Mouse (Mus musculus): ENCODE data around the gene Eng.

Gene Eng

DNA sequence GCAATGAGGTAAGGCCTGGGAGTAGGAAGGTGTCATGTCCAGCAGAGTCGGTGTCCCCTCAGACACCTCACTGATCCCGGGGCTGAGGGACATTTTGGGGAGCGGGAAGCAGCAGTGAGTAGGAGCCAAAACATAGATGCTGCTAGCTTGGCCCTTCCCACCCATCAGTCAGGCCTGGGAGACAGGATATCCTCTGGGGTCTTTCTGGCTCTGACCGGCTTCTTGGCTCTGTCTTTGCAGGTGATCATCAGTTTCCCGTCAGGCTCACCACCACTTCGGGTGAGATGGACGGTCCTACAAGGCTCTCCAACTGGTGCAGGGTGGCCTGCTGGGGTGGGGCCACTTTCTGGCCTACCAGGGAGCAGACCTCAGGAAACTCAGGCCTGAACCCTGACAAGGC, 31.3 kb downstream of the Eng start:
- no peak for DNase-seq (ENCODE audit: inconsistent age in 2 of 2, low spot score in 1 of 2)

DNA sequence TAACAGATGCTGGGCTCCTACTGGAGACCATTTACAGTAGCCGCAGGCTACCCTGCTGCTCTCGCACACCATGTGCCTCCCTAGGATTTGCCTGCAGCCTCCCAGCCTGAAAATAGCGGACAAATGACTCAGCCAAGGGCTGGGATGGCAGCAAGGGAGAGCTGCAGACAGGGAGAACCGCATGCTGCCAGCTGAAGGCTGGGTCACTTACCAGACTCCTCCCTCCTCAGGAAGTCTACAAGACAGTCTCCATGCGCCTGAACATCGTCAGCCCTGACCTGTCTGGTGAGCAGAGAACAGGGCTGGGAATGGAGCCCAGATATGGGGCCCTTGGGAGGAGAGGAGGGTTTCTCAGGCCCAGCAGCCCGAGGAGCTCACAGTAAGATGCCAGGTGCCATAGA, 33.7 kb downstream of the Eng start:
- peak; percentile 83 to 88 for DNase-seq (ENCODE audit: inconsistent age in 2 of 2, low spot score in 1 of 2)

DNA sequence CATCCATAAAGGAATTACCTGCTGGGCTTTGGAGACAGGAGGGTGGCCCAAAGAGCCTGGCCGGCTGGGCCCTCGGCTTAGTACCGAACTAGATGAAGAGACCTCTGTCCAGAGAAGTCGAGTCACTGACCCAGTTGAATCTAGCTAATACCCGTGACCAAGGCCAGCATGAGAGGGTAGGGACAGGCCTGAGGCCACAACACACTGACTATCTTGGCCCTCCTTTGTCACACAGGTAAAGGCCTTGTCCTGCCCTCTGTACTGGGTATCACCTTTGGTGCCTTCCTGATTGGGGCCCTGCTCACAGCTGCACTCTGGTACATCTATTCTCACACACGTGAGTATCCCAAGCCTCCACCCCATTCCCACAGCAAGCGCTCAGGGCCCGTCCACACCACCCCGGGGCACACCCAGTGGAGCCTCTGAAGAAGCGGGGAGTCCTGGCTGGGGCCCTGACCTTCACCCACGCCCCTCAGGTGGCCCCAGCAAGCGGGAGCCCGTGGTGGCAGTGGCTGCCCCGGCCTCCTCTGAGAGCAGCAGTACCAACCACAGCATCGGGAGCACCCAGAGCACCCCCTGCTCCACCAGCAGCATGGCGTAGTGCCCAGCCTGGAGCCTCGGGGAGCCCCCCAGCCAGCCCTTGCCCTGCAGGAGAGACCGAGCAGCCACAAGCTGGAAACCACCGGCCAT, 34.7 kb downstream of the Eng start:
- DNase-seq (ENCODE audit: inconsistent age in 2 of 2, low spot score in 1 of 2) = no peak

DNA sequence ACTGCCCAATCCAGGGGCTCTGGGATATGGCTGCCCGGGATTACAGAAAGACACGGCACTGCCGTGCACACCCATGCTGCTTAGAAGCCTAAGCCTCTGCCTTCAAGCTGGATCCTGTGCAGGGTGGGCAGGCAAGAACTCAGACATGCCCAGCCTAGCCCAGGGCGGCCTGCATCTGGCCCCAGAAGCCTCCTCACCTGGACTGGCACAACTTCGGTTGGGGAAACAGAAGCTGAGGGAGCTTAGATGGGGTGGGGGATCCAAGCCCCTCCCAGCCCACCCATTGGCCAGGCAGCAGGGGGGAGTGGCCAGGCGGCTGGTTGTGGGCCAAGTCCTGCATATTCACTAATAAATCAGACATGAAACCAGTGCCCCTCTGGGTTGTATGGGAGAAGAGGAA, 35.4 kb downstream of the Eng start:
- no peak for DNase-seq (ENCODE audit: inconsistent age in 2 of 2, low spot score in 1 of 2)

DNA sequence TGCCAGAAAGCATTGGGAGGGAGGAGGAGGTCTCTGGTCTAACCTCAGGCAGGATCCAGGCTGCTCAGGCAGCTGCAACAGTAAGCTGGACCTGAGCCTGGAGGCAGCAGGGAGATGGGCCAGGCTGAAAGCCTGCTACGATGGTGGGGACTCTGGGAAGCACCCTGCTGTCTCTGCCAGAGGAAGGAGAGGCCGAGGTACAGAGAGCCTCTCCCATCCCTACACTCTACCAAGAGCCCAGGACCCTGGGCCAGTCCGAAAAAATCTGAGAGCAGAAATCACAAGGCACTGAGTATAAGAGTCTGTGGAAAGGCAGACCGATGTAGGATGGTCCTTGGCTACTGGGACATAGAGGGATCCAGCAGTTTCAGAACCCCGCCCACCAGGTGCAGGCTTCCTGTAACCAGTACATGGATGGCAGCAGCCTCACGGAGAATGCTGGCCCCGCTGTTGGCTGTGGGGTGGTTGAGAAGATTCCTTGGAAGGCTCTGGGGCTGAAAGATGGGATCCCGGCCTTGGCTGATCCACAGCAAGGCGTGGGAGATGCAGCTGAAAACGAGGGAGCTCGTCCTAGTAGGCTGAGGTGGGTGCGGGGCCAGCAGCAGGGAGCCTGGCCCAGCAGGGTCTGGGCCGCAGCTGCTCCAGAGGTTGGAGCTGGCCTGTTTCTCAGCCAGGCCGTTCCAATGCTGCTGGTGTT, 36.5 kb downstream of the Eng start:
- no peak for DNase-seq (ENCODE audit: inconsistent age in 2 of 2, low spot score in 1 of 2)

DNA sequence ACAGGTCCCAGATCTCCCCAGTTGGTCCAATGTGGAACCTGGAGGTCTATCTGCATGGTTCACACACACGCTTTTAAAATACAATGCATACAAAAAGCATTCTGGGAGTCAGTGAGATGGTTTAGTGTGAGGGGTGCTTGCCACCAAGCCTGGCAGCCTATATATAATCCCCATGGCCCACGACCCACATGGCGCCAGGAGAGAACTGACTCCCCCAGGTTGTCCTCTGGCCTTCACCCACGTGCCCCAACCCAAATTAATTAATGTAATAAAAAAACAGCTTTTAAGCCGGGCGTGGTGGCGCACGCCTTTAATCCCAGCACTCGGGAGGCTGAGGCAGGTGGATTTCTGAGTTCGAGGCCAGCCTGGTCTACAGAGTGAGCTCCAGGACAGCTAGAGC, 37.3 kb downstream of the Eng start:
- no peak for DNase-seq (ENCODE audit: inconsistent age in 2 of 2, low spot score in 1 of 2)

DNA sequence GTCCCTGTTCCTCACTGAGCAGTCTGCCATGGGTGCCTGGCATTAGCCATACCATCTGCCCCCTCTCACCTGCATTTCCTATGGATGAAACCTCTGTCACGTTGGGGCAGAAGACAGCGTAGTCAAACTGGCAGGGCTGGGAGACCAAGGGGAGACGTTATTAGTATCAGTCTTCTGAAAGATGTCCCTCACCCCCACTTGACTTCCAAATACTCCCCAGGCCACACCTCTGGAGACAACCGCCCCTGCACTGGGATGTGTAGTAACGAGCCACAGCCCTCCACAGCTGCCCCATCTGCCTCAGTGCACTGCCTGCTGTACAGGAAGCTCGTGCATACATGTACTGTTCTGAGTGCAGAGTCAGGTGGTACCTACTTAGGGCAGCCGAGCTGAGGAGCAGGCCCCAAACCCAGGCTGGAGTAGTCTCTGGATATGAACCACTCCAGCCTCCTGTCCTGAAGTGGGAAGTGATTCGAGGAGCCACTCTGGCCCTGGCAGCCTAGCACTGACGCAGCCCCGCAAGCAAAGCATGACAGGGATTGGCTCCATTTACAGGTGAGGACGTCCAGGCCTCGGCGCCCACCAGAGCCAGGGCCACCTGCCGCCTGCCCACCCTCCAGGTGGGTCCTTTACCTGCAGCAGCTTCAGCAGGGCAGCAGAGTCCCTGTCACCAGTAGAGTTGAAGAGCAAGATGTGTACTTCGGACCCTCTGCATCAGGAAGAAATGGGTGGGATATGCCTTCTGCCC, 38.5 kb downstream of the Eng start:
- no peak for DNase-seq (ENCODE audit: inconsistent age in 2 of 2, low spot score in 1 of 2)

DNA sequence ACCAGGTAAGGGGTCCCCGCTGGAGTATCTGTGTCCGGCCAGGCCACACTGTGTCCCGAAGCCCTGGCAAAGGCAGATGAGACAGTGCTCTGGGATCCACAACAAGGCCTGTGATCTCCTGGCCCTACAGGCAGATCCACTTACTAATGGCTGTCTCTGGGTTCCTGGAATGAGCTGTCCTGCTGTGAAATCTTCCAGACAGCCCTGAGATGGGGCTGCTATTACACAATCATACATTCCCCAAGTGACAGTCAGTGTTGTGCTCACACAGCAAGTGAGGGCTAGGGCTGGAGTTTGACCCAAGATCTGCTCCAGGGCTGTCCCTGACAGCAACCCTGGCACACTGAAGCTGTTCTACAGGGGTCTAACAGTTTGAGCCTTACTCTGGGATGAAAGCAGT, 39.4 kb downstream of the Eng start:
- DNase-seq (ENCODE audit: inconsistent age in 2 of 2, low spot score in 1 of 2) = peak; percentile 69 to 85

DNA sequence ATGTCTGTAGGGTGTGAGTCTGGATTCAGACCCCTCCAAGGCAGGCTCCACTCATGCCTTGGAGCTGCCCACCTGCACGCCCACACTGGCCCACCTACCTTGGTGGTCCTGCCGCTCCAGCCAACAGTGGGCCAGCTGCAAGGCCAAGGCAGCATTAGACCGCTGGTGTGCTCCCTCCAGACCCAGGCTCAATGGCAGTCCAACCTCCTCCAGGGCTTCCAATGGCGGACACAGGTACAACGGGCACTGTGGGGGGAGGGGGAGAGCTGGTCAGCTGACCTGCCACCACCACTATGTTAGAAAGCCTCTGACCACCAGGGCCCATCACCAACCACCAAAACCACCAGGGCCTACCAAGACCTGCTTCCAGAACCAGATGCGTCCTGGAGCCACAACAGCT, 40.2 kb downstream of the Eng start:
- no peak for DNase-seq (ENCODE audit: inconsistent age in 2 of 2, low spot score in 1 of 2)

DNA sequence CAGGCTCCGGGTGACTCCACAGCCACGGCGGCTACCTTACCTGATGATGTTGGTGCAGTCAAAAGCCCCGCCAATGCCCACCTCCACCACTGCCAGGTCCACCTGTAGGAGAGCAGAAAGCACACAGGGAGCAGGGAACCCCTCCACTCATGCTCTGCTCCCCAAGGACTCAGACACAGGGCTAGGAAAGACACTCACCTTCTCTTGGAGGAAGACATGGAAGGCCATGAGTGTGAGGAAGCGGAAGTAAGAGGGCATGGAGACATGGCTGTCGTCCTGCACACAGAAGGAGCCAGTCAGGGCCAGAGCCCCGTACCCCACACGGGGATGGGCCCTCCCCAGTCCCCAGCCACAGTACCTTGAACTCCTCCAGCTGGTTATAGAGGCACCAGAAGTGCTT, 41.2 kb downstream of the Eng start:
- no peak for DNase-seq (ENCODE audit: inconsistent age in 2 of 2, low spot score in 1 of 2)

DNA sequence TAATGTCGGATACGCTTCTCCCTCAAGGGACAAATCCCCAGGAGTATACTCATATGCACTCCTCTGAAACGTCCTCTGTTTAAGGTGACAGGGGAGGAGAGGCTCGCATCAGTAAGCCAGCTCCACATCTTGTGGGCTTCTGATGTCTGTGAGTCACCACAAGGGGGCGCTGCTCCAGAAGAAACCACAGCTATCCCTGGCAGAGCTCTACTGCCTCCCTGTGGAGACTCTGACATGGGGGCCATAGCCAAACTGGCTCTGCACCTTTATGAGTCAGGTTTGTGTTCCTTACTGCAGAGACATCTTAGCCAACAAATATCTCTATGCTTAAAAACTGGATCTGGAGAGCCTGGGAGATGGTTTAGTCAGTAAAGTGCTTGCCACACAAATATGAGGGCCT, 43.0 kb downstream of the Eng start:
- peak; percentile 90 to 96 for DNase-seq (ENCODE audit: inconsistent age in 2 of 2, low spot score in 1 of 2)

DNA sequence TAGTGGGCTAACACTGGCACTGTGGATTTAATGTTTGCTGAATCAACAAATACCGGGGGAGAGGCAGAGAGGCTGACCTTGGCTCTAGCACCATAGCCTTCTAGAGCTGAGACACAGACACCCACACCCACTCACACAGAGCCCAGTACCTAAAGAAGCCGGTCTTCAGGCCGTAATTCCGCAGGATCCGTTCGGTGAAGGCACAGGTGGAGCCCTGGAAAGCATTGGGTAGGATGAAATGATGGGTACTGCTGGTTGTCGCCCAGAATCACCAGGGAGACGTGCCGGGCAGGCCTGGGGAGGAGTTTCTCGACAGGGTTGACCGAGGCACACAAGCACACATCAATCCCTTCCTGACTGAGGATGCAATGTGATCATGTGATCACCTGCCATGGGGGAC, 44.6 kb downstream of the Eng start:
- DNase-seq (ENCODE audit: inconsistent age in 2 of 2, low spot score in 1 of 2) = no peak

DNA sequence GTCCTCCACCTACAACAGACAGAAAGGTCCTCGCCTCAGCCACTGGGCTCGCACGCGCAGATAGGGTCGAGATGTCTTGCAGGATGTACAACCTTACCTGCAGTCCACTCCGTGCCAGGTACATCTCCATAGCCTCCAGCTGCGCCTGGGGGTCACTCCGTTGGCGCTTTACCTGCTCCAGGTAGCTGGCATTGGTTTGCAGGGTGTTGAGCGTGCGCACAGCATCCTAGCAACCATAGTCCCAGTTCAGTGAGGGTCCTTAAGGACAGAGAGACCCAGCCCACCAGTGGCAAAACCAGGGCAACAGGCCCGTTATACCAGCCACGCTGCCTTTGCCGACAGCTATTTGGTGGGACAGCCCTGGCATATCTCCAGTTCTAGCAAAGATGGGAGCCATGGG, 46.1 kb downstream of the Eng start:
- no peak for DNase-seq (ENCODE audit: inconsistent age in 2 of 2, low spot score in 1 of 2)

DNA sequence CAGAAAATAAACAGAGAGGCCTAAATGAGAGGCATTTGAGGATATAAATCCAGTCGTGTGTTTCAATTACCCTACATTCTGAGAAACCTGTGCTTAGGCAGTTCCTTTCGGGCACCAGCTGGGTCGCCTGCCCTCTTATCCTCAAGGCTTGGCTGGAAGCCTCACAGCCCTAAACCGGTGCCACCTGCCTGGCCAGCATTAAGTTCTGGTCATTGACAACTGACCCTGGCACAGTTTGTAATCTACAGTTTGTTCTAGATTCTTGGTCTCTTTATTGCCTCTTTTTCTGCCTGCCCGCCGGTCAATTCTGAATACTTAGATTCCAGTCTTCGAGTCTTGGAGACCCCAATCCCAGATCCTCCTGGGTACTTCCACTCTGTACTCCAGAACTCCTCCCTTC, 46.9 kb downstream of the Eng start:
- no peak for DNase-seq (ENCODE audit: inconsistent age in 2 of 2, low spot score in 1 of 2)

DNA sequence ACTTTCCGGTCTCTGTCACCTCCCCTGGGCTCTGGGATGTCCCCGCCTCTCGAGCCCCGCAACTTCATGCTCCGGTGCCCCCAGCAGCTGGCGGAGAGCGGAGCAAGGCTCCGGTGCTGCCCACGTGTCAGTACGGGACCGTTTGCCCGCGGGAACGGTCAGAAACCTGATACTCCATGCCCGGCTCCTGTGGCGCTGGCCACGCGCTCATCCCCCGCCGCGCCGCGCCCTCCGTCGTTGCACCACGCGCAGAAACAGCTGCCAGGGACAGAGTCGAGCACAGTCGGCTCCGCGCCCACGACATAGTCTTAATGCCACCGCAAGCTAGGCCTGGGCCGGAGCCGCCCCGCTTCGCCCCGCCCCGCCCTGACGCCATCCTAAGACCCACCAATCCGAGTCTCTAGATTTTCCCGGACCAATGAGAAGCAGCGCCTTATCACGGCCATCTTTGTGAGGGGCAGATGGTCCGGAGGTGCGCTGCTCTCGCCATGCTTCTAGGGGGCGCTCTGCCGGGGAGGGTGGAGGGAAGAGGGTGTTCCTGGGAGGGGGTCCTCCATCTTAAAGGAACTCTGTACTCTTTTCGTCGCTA, 47.5 kb downstream of the Eng start:
- DNase-seq (ENCODE audit: inconsistent age in 2 of 2, low spot score in 1 of 2) = peak; percentile 96 to 99

DNA sequence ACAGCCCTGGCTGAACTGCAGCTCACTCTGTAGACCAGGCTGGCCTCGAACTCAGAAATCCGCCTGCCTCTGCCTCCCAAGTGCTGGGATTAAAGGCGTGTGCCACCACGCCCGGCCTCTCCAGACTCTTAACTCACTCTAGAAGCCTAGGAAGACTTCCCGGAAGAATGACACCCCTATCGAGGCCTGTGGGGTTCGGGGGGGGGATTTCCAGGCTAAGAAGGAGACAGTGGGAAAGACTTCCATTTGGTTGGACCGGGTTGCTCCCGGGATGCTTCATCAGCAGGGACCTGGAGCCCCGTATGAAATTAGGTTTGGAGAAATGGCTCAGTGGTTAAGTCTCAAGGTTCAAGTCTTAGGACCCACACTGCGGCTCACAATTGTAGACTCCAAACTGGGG, 48.3 kb downstream of the Eng start:
- no peak for DNase-seq (ENCODE audit: inconsistent age in 2 of 2, low spot score in 1 of 2)

DNA sequence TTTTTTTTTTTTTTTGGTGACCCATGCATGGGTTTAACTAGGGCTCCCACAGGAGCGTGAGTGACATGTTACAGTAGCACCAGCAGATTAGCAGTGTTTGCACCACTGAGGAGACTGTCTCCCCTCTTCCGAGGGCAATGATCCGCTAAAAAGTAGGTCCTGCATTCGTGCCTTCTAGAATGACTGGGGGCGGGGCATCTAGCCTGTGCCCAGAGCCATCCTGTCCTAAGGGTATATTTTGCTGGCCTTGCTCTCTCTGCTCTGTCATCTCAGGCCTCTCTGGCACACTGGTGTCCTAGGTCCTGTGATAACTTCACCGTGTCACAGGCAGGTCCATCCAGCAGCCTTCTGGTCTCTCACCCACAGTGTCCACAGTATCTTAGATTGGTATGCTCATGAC, 53.3 kb downstream of the Eng start:
- DNase-seq (ENCODE audit: inconsistent age in 2 of 2, low spot score in 1 of 2) = no peak

DNA sequence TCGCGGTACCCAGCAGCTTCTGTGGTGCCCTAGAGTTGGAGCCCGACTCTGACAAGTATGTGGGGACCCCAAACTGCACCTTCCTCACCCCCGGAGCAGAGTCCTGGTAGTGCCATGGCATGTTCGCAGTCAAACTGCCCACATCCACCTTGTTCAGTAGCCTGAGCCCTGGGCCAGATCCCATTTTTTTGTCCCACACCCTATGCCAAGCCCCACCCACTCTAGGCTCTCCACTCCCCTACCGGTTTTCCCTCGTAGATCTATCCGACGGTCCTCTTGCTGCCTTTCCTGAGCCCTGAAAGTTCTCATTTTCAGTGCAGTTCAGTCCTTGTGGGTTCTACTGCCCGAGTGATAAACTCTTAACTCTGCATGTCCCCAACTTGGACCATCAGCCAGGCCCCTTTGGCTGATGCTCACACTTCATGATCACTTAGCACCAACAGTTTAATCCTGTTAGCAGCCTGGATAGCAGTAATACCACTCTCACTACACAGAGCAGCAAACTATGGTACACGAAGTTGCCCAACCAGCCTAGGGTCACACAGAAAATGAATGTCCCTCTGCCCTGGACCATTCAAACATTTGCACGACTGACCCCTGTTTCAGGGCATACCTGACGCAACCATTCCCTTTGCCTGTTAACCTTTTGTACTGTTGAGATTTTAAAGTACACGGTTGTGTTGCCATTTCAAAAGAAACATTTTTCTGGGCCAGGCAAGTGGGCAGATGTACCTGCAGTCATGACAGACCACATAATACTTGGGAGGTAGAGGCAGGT, 54.8 kb downstream of the Eng start:
- DNase-seq (ENCODE audit: inconsistent age in 2 of 2, low spot score in 1 of 2) = no peak

DNA sequence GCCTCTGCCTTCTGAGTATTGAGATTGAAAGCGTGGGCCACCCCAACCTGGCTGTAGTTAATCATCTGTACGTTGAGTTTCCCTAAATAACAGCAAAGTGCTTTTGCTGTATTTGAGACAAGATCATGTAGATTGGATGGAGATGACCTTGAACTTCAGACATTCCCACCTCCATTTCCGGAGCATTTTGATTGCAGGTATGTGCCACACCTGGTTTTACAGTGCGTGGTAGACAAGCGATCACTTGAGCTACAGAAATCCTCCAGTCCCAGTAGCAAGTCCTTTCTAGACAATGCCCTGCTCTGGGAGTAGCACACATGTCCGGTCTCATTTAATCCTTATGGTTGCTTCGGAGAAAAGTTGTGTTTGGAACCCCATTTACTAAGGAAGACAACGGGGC, 56.7 kb downstream of the Eng start:
- no peak for DNase-seq (ENCODE audit: inconsistent age in 2 of 2, low spot score in 1 of 2)

DNA sequence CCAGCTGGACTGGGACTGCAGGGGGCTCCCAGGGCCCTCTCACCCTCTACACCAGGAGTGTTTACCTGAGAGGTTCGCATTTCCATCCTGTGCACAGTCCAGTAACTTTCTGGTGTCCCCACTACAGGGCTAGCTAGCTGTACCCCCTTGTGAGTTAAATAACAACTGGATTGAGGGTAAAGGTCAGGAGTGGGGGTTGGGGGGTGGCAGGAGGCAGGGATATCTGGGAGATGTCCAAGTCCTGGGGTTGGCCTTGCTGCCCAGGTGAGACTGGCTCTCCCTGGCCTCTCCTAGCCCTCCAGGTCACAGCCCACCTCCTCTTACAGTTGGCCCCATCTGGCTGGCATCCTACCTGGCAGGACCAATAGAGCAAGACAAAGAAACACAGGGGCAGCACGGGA, 57.6 kb downstream of the Eng start, which contains the start of gene Fpgs:
Fpgs (minus strand) TSS at position 125 of the 401 bp plus-strand sequence.
- DNase-seq (ENCODE audit: inconsistent age in 2 of 2, low spot score in 1 of 2) = no peak

DNA sequence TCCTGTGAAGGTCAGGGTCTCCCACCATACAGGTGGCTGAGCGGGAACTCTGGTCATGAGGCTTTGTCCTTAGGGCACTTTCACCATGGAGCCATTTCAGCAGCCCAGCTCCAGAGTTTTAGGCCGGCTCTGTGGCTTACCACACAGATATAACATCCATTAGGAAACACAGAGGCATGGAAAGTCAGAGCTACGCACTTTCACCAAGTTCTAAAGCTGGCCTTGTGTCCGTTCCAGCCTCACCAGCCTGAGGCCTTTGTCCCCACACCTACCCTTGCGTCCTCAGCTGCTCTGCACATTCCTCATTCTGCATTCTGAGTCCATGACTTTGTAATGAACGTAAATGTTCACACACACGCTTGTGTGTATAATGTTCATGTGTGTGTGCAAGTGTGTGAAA, 58.6 kb downstream of the Eng start:
- no peak for DNase-seq (ENCODE audit: inconsistent age in 2 of 2, low spot score in 1 of 2)
